Mouse (Mus musculus) kidney, embryonic 16.5 days (tissue): Measurements from ENCODE around the gene Fmn2. TPM values are rescaled to one million over a fixed set of nuclear protein-coding genes. Genes with fewer than 3 reads are reported as not detected.

Experiments
- ATAC-seq: fragments of 200-750 bp; cut with Nextera tagmentation; 2 replicates; pipeline ENCODE4 v1.8.0; 2017; ENCODE audit warnings: moderate TSS enrichment; ENCODE audit not compliant: low FRiP score, low TSS enrichment
- H3K27ac ChIP-seq: fragments of 300-500 bp; sonication (generic); 2 replicates; pipeline ENCODE4 v1.5.1; 2014; ENCODE audit warnings: low read length
- H3K27me3 ChIP-seq: fragments of 300-500 bp; sonication (generic); 2 replicates; pipeline ENCODE4 v1.6.1; 2014; ENCODE audit warnings: low read length, control low read depth, mixed read lengths; ENCODE audit not compliant: insufficient read depth
- H3K36me3 ChIP-seq: fragments of 300-500 bp; sonication (generic); 2 replicates; pipeline ENCODE4 v1.6.1; 2014; ENCODE audit warnings: low read length, control low read depth, mixed read lengths; ENCODE audit not compliant: insufficient read depth
- H3K4me1 ChIP-seq: fragments of 300-500 bp; sonication (generic); 2 replicates; pipeline ENCODE4 v1.6.1; 2014; ENCODE audit warnings: low read length, control low read depth, mixed read lengths; ENCODE audit not compliant: insufficient read depth
- H3K4me2 ChIP-seq: fragments of 300-500 bp; sonication (generic); replicated peaks from 2 replicates; pipeline ENCODE4 v1.6.1; 2014; ENCODE audit warnings: low read depth, low read length
- H3K4me3 ChIP-seq: fragments of 300-500 bp; sonication (generic); 2 replicates; pipeline ENCODE4 v1.5.1; 2014; ENCODE audit warnings: mild to moderate bottlenecking, low read length
- H3K9ac ChIP-seq: fragments of 300-500 bp; sonication (generic); replicated peaks from 2 replicates; pipeline ENCODE4 v1.6.1; 2014; ENCODE audit warnings: low read length
- H3K9me3 ChIP-seq: fragments of 300-500 bp; sonication (generic); 2 replicates; pipeline ENCODE4 v1.6.1; 2016; ENCODE audit warnings: low read length, control low read depth
- WGBS: fragments of 180-500 bp; shearing (Covaris S2); extraction: QIAGEN DNeasy Blood & Tissue Kit; methylation state at CpG from one replicate; pipeline ENCODE4 v1.1.7; 2014; 5-methylcytosine and 5-hydroxymethylcytosine counted together
- polyA plus RNA-seq: library from polyadenylated mRNA; unstranded; fragments of >200 nt; fragmentation: Nextera tagmentation; extraction: Ambion mirVana; gene quantifications from 2 replicates; pipeline ENCODE4 v1.2.1, GENCODE M21; 2015

Gene Fmn2
- polyA plus RNA-seq, 1 experiment from 2014 or later: 0.47 TPM

GRCm38 (mm10) chr1:174643431-174644010 is 141.9 kb downstream of the Fmn2 start:
- no peaks in the 10 kb centered on the region for H3K9me3 ChIP-seq
- no peaks in the 10 kb centered on the region for H3K27me3 ChIP-seq
- H3K4me3 ChIP-seq: no peak overlapping the region
- ATAC-seq: no peak
- H3K4me1 ChIP-seq: no peaks in the 10 kb centered on the region
- no peak overlapping the region for H3K4me2 ChIP-seq
- WGBS: 77% methylated on average over 5 of the region's 5 CpGs
- no peak overlapping the region for H3K27ac ChIP-seq
- no peaks in the 10 kb centered on the region for H3K36me3 ChIP-seq
- H3K9ac ChIP-seq: no peak overlapping the region

- Histone ChIP-seq H3K27ac (no peak overlapping the region), H3K4me1 (no peaks in the 10 kb centered on the region), H3K27me3 (no peaks in the 10 kb centered on the region)
Measured at GRCm38 (mm10) chr1:174649421-174649826, 147.8 kb downstream of the Fmn2 start.

GRCm38 (mm10) chr1:174654565-174654964 is 152.9 kb downstream of the Fmn2 start:
- WGBS: 54% methylated on average over 5 of the region's 5 CpGs
- Histone ChIP-seq H3K9me3 (no peaks in the 10 kb centered on the region), H3K27me3 (no peaks in the 10 kb centered on the region), H3K27ac (no peak overlapping the region), H3K36me3 (no peaks in the 10 kb centered on the region), H3K4me3 (no peak overlapping the region), H3K9ac (no peak overlapping the region), H3K4me2 (no peak overlapping the region), H3K4me1 (no peaks in the 10 kb centered on the region)
- ATAC-seq: no peak

More at GRCm38 (mm10) chr1:174649421-174649826, 147.8 kb downstream of the Fmn2 start:
- Histone ChIP-seq H3K9me3 (no peaks in the 10 kb centered on the region), H3K4me3 (no peak overlapping the region), H3K4me2 (no peak overlapping the region), H3K9ac (no peak overlapping the region), H3K36me3 (no peaks in the 10 kb centered on the region)
- ATAC-seq: no peak
- 88% methylated on average over 11 of the region's 11 CpGs for WGBS

- WGBS: 40% methylated on average over 9 of the region's 9 CpGs
- H3K9me3 ChIP-seq: no peaks in the 10 kb centered on the region
- H3K27ac ChIP-seq: no peak overlapping the region
- ATAC-seq: no peak
- no peak overlapping the region for H3K4me3 ChIP-seq
- no peaks in the 10 kb centered on the region for H3K27me3 ChIP-seq
- no peak overlapping the region for H3K9ac ChIP-seq
- H3K4me2 ChIP-seq: no peak overlapping the region
- no peaks in the 10 kb centered on the region for H3K36me3 ChIP-seq
- no peaks in the 10 kb centered on the region for H3K4me1 ChIP-seq
Measured at GRCm38 (mm10) chr1:174655354-174655753, 153.7 kb downstream of the Fmn2 start.

- ATAC-seq: no peak
- no peaks in the 10 kb centered on the region for H3K4me1 ChIP-seq
- no peak overlapping the region for H3K4me3 ChIP-seq
- H3K9ac ChIP-seq: no peak overlapping the region
- H3K36me3 ChIP-seq: no peaks in the 10 kb centered on the region
- H3K27me3 ChIP-seq: no peaks in the 10 kb centered on the region
- WGBS: 89% methylated on average over 4 of the region's 4 CpGs
- H3K27ac ChIP-seq: no peak overlapping the region
- no peaks in the 10 kb centered on the region for H3K9me3 ChIP-seq
- H3K4me2 ChIP-seq: no peak overlapping the region
Measured at GRCm38 (mm10) chr1:174656554-174656953, 154.9 kb downstream of the Fmn2 start.

GRCm38 (mm10) chr1:174659459-174660223 is 158.0 kb downstream of the Fmn2 start:
- 80% methylated on average over 12 of the region's 12 CpGs for WGBS
- Histone ChIP-seq H3K27ac (no peak overlapping the region), H3K27me3 (no peaks in the 10 kb centered on the region), H3K4me3 (no peak overlapping the region), H3K4me2 (no peak overlapping the region), H3K9ac (no peak overlapping the region), H3K9me3 (no peaks in the 10 kb centered on the region), H3K36me3 (no peaks in the 10 kb centered on the region), H3K4me1 (no peaks in the 10 kb centered on the region)
- ATAC-seq: no peak

- no peaks in the 10 kb centered on the region for H3K36me3 ChIP-seq
- no peak overlapping the region for H3K9ac ChIP-seq
- no peak overlapping the region for H3K4me2 ChIP-seq
- no peak overlapping the region for H3K4me3 ChIP-seq
- H3K27me3 ChIP-seq: no peaks in the 10 kb centered on the region
- ATAC-seq: no peak
- no peak overlapping the region for H3K27ac ChIP-seq
- H3K9me3 ChIP-seq: no peaks in the 10 kb centered on the region
- H3K4me1 ChIP-seq: no peaks in the 10 kb centered on the region
Measured at GRCm38 (mm10) chr1:174665116-174665515, 163.5 kb downstream of the Fmn2 start.

GRCm38 (mm10) chr1:174669132-174669531 is 167.5 kb downstream of the Fmn2 start:
- no peaks in the 10 kb centered on the region for H3K36me3 ChIP-seq
- H3K4me2 ChIP-seq: no peak overlapping the region
- no peaks in the 10 kb centered on the region for H3K9me3 ChIP-seq
- ATAC-seq: no peak
- H3K4me1 ChIP-seq: no peaks in the 10 kb centered on the region
- no peak overlapping the region for H3K27ac ChIP-seq
- no peaks in the 10 kb centered on the region for H3K27me3 ChIP-seq
- WGBS: 67% methylated on average over 1 of the region's 1 CpGs
- H3K4me3 ChIP-seq: no peak overlapping the region
- no peak overlapping the region for H3K9ac ChIP-seq

- 86% methylated on average over 8 of the region's 8 CpGs for WGBS
- Histone ChIP-seq H3K4me2 (no peak overlapping the region), H3K4me3 (no peak overlapping the region), H3K4me1 (no peaks in the 10 kb centered on the region), H3K36me3 (no peaks in the 10 kb centered on the region), H3K9me3 (no peaks in the 10 kb centered on the region), H3K27ac (no peak overlapping the region), H3K27me3 (no peaks in the 10 kb centered on the region), H3K9ac (no peak overlapping the region)
- ATAC-seq: no peak
Measured at GRCm38 (mm10) chr1:174670846-174671245, 169.2 kb downstream of the Fmn2 start.

GRCm38 (mm10) chr1:174674586-174674985 is 173.0 kb downstream of the Fmn2 start:
- Histone ChIP-seq H3K4me3 (no peak overlapping the region), H3K9ac (no peak overlapping the region), H3K4me1 (no peaks in the 10 kb centered on the region), H3K27ac (no peak overlapping the region), H3K4me2 (no peak overlapping the region), H3K36me3 (no peaks in the 10 kb centered on the region), H3K27me3 (no peaks in the 10 kb centered on the region), H3K9me3 (no peaks in the 10 kb centered on the region)
- ATAC-seq: no peak
- 67% methylated on average over 8 of the region's 8 CpGs for WGBS
